Mouse (Mus musculus) forebrain, embryonic 10.5 days (tissue): ENCODE results near the gene Hist1h3f. TPM values are rescaled to one million over a fixed set of nuclear protein-coding genes. Genes with fewer than 3 reads are reported as not detected.
A peak's percentile ranks its signal among the peaks of the same experiment; 100 is the strongest.
"Not testable (repeated sequence)": the region's sequence is repeated elsewhere in the genome, so short reads cannot be mapped to it uniquely, and the experiment has no call there.

Experiments
- DNase-seq: peaks from one replicate; pipeline ENCODE4 v3.0.0-alpha.2; 2017; ENCODE audit warnings: low spot score; ENCODE audit errors: extremely low spot score
- H3K27ac ChIP-seq: fragments of 300-500 bp; sonication (generic); 2 replicates; pipeline ENCODE4 v1.5.1; 2016; ENCODE audit warnings: mild to moderate bottlenecking
- H3K27me3 ChIP-seq: fragments of 300-500 bp; sonication (generic); 2 replicates; pipeline ENCODE4 v1.6.1; 2016; ENCODE audit warnings: mild to moderate bottlenecking; ENCODE audit not compliant: poor library complexity, severe bottlenecking
- H3K36me3 ChIP-seq: fragments of 300-500 bp; sonication (generic); replicated peaks from 2 replicates; pipeline ENCODE4 v1.6.1; 2016; ENCODE audit warnings: mild to moderate bottlenecking, moderate library complexity
- H3K4me1 ChIP-seq: fragments of 300-500 bp; sonication (generic); 2 replicates; pipeline ENCODE4 v1.6.1; 2016
- H3K4me3 ChIP-seq: fragments of 300-500 bp; sonication (generic); 2 replicates; pipeline ENCODE4 v1.5.1; 2016; ENCODE audit warnings: mild to moderate bottlenecking, moderate library complexity
- H3K9me3 ChIP-seq: fragments of 300-500 bp; sonication (generic); 2 replicates; pipeline ENCODE4 v1.6.1; 2016; ENCODE audit warnings: mild to moderate bottlenecking, moderate library complexity
- WGBS: fragments of 180-500 bp; shearing (Covaris S2); methylation state at CpG from one replicate; pipeline ENCODE4 v1.1.7; 2016; 5-methylcytosine and 5-hydroxymethylcytosine counted together
- polyA plus RNA-seq: library from polyadenylated mRNA; unstranded; fragments of >200 nt; fragmentation: Nextera tagmentation; extraction: Ambion mirVana; gene quantifications from 2 replicates; pipeline ENCODE4 v1.2.1, GENCODE M21; 2016

The Hist1h3f gene
- polyA plus RNA-seq, 1 experiment from 2014 or later: 1.7 TPM

DNA sequence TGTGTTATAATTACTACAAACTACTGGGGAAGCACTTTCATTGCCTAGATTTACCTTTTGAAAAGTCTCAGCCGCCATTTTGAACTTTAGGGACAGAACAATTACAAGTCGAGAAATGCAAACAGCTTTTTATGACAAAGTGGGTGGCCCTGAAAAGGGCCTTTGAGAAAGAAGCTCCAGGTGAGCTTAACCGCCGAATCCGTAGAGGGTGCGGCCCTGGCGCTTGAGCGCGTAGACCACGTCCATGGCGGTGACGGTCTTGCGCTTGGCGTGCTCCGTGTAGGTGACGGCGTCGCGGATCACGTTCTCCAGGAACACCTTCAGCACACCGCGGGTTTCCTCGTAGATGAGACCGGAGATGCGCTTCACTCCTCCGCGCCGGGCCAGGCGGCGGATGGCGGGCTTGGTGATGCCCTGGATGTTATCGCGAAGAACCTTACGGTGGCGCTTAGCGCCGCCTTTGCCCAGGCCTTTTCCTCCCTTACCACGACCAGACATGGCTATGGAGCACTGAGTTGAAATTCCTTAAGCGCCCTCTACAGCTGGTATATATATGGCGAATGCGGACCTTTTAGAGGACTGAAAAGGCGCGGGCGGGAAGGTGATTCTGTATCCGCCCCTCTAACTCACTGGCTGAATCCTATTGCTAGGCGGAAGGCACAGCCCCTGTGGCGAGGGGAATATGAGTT, 7.4 kb downstream of the Hist1h3f start, which contains the start of gene Hist1h4f:
Hist1h4f (minus strand) TSS at position 503 of the 689 bp plus-strand sequence.
- under 1% methylated on average over 47 of the region's 47 CpGs for WGBS
- peaks cover 45% of the 10 kb centered on the region for H3K4me1 ChIP-seq
- H3K27ac ChIP-seq: peak within 1 kb of the TSS; percentile 98
- DNase-seq: peak; percentile 93
- H3K27me3 ChIP-seq, H3K9me3 ChIP-seq, H3K36me3 ChIP-seq: not testable (repeated sequence)
- H3K4me3 ChIP-seq: peak within 1 kb of the TSS; percentile 54

DNA sequence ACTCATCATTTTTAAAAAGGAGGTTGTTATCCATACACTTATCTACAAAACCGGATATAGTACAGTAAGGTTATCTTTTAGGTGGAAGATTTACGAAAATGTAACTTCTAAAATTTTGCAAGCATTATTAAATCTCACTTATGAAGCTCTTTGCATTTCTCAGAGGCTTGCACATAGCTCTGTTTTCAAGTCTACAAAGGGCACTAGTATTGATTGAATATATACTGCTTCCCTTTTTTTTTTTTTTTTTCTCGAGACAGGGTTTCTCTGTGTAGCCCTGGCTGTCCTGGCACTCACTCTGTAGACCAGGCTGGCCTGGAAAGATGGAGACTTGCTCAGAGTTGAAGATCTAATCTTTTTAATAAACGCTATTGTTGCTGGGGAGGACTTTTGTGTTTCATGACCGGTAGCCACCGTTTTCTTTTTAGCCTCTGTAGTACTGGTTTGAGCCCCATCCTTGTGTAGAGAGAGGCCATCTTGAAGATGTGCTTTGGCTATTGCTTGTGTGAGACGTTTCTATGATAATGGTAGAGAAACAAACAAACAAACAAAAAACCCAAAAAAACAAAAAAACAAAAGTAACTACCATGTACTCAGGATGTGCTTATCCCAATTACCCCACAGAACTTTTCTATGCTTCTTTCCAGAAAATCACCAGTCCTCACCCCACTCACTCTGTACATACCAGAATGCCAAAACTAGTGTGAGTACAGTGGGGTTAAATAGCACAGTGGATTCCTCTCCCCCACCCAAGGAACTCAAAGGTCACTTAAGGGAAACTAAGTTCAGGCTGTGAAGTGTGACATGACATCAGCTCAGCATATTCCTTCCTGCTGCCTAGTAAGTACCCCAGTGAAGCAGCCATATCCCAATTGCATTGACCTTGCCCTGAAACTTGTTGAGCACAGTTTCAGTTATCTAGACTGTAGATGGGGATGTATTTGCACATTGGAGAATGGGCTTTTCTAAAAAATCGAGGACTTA, 8.4 kb downstream of the Hist1h3f start:
- Histone ChIP-seq H3K27me3 (no peaks in the 10 kb centered on the region), H3K27ac (peak overlapping the region; percentile 98), H3K4me1 (peaks cover 49% of the 10 kb centered on the region), H3K36me3 (no peaks in the 10 kb centered on the region), H3K9me3 (no peaks in the 10 kb centered on the region), H3K4me3 (peak overlapping the region; percentile 54)
- 61% methylated on average over 8 of the region's 8 CpGs for WGBS
- DNase-seq: no peak

DNA sequence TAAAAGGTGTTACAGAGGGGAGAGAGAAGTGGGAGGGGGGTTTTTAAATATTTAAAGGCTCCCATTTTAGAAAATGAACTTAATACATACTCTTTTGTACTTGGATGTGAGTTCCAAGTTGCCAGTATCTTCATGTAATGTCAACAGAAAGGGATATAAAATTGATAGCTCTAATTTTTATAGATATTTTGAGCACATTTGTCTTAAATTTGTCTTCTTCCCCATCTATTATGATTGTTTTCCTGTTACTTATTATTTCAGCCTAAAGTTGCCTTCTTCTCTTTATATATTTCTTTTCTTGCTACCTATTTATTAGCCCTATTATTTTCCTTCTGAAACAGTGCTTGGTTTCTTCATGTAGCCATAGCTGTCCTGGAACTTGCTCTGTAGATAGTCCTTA, 9.1 kb downstream of the Hist1h3f start, which contains the start of gene Hist1h1d:
Hist1h1d (plus strand) TSS at position 301 of the 400 bp plus-strand sequence.
- DNase-seq: no peak
- Histone ChIP-seq H3K4me3 (peak within 1 kb of the TSS; percentile 70; the same call in 1 of the 2 replicates), H3K4me1 (peaks cover 50% of the 10 kb centered on the region), H3K36me3 (no peaks in the 10 kb centered on the region), H3K27me3 (no peaks in the 10 kb centered on the region), H3K27ac (peak within 1 kb of the TSS; percentile 98), H3K9me3 (no peaks in the 10 kb centered on the region)

DNA sequence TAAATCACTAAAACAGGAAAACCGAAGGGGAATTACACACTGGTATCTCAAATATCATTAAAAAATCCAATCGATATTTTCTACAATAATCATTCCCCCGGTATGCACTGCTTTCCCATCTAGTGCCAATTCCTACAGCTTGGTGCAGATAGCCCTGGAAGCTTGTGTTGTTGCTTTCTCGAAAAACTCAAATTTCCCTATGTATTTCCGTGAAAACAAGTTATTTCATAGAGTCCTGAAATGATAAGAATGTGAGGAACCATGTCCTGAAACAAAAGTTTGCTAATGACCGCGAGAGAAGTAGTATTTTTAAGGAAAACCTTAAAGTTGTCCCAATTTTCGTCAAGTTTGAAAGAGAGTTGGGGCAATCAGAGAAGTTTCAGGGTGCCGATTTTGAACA, 10.5 kb downstream of the Hist1h3f start:
- Histone ChIP-seq H3K27ac (peak overlapping the region; percentile 98), H3K9me3 (no peaks in the 10 kb centered on the region), H3K36me3 (no peaks in the 10 kb centered on the region), H3K27me3 (no peaks in the 10 kb centered on the region), H3K4me3 (peak overlapping the region; percentile 70), H3K4me1 (peaks cover 45% of the 10 kb centered on the region)
- DNase-seq: no peak
- WGBS: 28% methylated on average over 9 of the region's 9 CpGs

DNA sequence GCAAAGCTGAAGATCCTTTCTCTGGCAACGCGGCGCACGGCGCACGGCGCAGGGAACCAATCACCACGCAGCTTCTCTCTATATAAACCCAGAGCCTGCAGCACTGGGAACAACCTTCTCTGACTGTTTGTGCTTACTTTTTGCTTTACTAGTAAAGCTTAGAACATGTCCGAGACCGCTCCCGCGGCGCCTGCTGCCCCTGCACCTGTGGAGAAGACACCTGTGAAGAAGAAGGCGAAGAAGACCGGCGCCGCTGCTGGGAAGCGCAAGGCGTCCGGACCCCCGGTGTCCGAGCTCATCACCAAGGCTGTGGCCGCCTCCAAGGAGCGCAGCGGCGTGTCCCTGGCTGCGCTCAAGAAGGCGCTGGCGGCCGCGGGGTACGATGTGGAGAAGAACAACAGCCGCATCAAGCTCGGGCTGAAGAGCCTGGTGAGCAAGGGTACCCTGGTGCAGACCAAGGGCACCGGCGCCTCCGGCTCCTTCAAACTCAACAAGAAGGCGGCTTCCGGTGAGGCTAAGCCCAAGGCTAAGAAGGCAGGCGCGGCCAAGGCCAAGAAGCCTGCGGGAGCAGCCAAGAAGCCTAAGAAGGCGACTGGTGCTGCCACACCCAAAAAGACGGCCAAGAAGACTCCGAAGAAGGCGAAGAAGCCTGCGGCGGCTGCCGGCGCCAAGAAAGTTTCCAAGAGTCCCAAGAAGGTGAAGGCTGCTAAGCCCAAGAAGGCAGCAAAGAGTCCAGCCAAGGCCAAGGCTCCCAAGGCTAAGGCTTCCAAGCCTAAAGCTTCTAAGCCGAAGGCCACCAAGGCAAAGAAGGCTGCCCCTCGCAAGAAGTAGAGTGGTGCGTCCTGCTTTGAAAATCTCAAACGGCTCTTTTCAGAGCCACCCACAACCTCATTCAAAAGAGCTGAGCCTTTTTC, 11.3 kb downstream of the Hist1h3f start:
- Histone ChIP-seq H3K4me1 (peaks cover 44% of the 10 kb centered on the region), H3K36me3 (no peaks in the 10 kb centered on the region), H3K4me3 (peak overlapping the region; percentile 70), H3K27me3 (no peaks in the 10 kb centered on the region), H3K27ac (peak overlapping the region; percentile 98), H3K9me3 (no peaks in the 10 kb centered on the region)
- WGBS: under 1% methylated on average over 54 of the region's 54 CpGs
- peak; percentile 89 for DNase-seq

DNA sequence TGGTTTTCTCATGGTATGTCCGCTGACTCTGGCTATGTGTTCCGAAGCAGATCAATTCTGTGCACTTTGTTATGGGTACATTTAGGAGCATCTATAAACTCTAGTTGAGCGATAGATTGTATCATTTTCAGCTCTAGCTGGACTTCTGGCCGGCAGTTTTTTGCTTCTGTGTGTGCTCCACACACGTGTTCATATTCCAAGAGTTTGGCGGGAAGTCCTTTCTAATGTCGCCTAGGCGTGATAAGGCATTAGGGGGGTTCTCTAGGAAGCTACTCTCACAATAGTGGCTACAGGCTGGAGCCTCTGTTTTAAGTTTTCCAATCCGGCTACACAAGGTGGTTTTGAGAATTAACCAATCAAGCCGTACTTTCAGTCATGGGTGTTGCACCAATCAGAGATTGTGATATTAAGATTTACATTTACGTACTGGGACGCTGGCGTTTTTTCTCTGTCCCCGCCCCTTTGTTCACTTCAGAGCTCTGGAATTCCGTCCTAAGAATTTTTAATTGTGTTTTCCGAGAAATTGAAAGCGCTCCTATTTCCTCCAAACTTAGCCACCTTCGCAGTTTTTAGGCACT, 12.1 kb downstream of the Hist1h3f start:
- Histone ChIP-seq H3K4me1 (peaks cover 36% of the 10 kb centered on the region), H3K36me3 (no peaks in the 10 kb centered on the region), H3K9me3 (no peaks in the 10 kb centered on the region), H3K4me3 (peak overlapping the region; percentile 70), H3K27me3 (no peaks in the 10 kb centered on the region), H3K27ac (peak overlapping the region; percentile 98)
- DNase-seq: peak; percentile 80
- under 1% methylated on average over 18 of the region's 18 CpGs for WGBS

DNA sequence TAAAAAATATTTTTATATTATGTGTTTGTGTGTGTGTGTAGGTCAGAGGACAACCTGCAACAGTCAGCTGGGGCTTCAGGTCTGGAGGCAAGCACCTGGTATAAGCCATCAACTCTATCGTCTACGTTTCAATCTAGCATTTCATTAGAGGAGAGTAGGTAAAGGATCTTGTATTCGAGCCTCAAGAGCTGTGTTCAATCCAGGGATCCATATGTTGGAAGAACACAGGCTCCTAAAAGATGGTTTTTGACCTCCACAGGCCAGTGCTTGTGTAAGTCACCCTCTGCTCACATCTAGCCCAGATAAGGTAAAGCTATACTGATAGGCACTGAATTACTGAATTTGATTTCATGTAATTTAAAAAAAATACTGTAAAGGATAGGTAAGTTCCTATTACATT, 13.1 kb downstream of the Hist1h3f start:
- peak overlapping the region; percentile 98 for H3K27ac ChIP-seq
- 77% methylated on average over 3 of the region's 3 CpGs for WGBS
- no peaks in the 10 kb centered on the region for H3K36me3 ChIP-seq
- no peaks in the 10 kb centered on the region for H3K27me3 ChIP-seq
- H3K9me3 ChIP-seq: no peaks in the 10 kb centered on the region
- no peak for DNase-seq
- peaks cover 32% of the 10 kb centered on the region for H3K4me1 ChIP-seq
- H3K4me3 ChIP-seq: peak overlapping the region; percentile 70

DNA sequence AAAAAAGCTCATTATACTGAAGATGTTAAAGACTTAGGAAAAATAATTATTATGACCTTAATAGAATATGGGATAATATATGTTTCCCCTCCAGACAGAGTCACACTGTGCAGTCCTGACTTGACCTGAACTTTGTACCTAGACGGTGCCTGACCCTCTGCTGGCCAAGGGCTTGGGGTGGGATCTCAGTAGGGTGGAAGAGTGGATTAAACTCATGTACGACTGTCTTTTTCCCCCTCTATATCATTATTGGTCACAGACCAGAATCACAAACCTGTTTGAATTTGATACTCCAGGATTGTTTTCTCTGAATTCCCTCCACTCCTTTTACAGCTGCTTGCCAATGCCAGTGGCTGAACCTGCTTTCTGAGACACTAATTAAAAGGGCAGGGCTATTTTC, 16.8 kb downstream of the Hist1h3f start:
- not testable (repeated sequence) for H3K27me3 ChIP-seq, H3K36me3 ChIP-seq, H3K9me3 ChIP-seq
- H3K4me1 ChIP-seq: peaks cover 18% of the 10 kb centered on the region
- DNase-seq: peak; percentile 33
- peak overlapping the region; percentile 82 for H3K27ac ChIP-seq
- 15% methylated on average over 2 of the region's 2 CpGs for WGBS
- H3K4me3 ChIP-seq: peak overlapping the region; percentile 30; the same call in 1 of the 2 replicates

DNA sequence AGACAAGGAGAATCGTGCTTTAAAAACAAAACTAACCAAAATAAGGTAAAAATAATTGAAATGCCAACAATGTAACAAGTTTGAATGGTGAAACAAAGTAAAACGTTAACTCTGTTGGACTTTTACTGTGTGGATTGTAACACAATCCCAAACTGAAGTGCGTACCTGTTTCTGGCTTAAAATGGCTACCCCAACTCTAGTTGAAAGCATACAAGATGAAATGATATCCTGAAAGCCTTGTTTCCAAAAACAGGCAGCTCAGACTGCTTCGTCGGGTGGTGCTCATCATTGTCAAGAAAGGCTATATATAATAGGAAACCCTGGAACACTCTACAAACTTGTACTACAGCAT, 17.7 kb downstream of the Hist1h3f start:
- peaks cover 16% of the 10 kb centered on the region for H3K4me1 ChIP-seq
- peak overlapping the region; percentile 54 for H3K4me3 ChIP-seq
- not testable (repeated sequence) for H3K36me3 ChIP-seq, H3K9me3 ChIP-seq, H3K27me3 ChIP-seq, DNase-seq
- H3K27ac ChIP-seq: peak overlapping the region; percentile 98
- 0% methylated on average over 2 of the region's 5 CpGs for WGBS

DNA sequence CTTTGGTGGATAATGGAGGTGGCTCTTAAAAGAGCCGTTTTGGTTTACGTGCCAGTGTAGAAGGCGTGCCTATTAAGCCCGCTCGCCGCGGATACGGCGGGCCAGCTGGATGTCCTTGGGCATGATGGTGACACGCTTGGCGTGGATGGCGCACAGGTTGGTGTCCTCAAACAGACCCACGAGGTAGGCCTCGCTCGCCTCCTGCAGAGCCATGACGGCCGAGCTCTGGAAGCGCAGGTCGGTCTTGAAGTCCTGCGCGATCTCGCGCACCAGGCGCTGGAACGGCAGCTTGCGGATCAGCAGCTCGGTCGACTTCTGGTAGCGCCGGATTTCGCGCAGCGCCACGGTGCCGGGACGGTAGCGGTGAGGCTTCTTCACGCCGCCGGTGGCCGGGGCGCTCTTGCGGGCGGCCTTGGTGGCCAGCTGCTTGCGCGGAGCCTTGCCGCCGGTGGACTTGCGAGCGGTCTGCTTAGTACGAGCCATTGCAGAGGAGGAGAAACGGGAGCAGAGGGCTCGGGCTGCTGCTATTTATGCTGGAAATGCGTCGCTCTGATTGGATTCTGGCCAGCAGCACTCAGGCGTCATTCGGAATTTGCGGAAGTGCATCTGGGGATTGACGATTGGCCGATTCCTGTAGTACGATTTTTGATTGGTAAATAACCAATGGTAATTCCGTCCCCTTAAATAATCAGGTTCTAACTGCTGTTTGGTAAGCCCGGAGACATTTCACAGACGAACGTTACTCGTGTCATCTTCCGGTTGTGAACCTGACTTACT, 18.2 kb downstream of the Hist1h3f start, which contains the start of gene Hist1h3e:
Hist1h3e (minus strand) TSS at position 487 of the 777 bp plus-strand sequence.
- peak within 1 kb of the TSS; percentile 98 for H3K27ac ChIP-seq
- H3K4me3 ChIP-seq: peak within 1 kb of the TSS; percentile 54
- not testable (repeated sequence) for H3K9me3 ChIP-seq, H3K36me3 ChIP-seq, H3K27me3 ChIP-seq
- under 1% methylated on average over 60 of the region's 67 CpGs for WGBS
- peaks cover 11% of the 10 kb centered on the region for H3K4me1 ChIP-seq
- peak; percentile 94 for DNase-seq

DNA sequence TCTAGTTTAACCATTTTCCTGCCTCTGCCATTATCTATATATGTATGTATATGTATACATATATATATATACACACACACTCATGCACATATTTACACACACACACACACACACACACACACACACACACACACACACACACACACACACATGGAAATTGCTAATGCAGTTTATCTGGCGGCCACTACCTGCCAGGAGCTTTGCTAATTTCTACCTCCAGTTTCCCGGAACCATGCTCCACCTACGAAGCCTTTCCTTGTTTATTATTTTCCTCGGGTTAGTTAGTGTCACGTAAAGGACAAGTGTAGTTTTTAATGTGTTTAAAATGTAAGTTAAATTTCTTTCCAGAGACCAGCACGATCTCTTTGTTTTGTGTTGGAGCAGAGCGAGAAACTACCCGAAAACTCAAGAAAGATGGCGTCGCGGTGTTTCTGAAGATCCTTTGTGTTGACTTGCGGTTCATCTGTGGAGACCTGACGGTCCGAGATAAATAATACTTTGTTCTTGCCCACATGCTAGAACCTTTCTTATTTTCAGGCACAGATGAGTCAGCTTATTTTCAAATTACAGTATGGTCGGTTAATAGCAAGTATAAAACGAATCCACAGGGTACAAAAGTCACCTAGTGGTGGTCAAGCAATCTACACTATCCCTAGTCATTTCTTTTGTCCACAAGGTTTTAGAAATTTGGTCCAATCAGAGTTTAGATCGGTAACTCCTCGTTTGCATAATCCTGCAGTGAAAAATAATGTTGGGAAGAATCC, 19.0 kb downstream of the Hist1h3f start:
- peaks cover 9% of the 10 kb centered on the region; the same call in 1 of the 2 replicates for H3K4me1 ChIP-seq
- H3K4me3 ChIP-seq: peak overlapping the region; percentile 54
- no peaks in the 10 kb centered on the region for H3K36me3 ChIP-seq
- DNase-seq: peak; percentile 50
- no peaks in the 10 kb centered on the region for H3K9me3 ChIP-seq
- H3K27ac ChIP-seq: peak overlapping the region; percentile 98
- 3% methylated on average over 18 of the region's 18 CpGs for WGBS
- no peaks in the 10 kb centered on the region for H3K27me3 ChIP-seq
